Mouse (Mus musculus) myocyte (in vitro differentiated cells): ENCODE data around the gene Gprc5c. TPM values are rescaled to one million over a fixed set of nuclear protein-coding genes. Genes with fewer than 3 reads are reported as not detected.

Source experiments
- H3K27me3 ChIP-seq: one replicate; pipeline ENCODE4 v1.6.1; 2011; ENCODE audit not compliant: control insufficient read depth, insufficient read depth, insufficient read length
- H3K36me3 ChIP-seq: one replicate; pipeline ENCODE4 v1.6.1; 2011; ENCODE audit not compliant: control insufficient read depth, insufficient read depth
- H3K4me2 ChIP-seq: one replicate; pipeline ENCODE4 v1.6.1; 2011; ENCODE audit warnings: low read depth, control low read depth
- H3K4me3 ChIP-seq: one replicate; pipeline ENCODE4 v1.5.1; 2011; ENCODE audit warnings: mild to moderate bottlenecking, control low read depth, moderate library complexity
- H3K79me2 ChIP-seq: one replicate; pipeline ENCODE4 v1.6.1; 2011; ENCODE audit not compliant: control insufficient read depth, insufficient read depth
- H3ac ChIP-seq: one replicate; pipeline ENCODE4 v1.6.1; 2011; ENCODE audit not compliant: control insufficient read depth, insufficient read length
- CEBPB ChIP-seq: IDR thresholded peaks from 2 replicates; pipeline ENCODE4 v1.6.1; 2011; ENCODE audit warnings: mild to moderate bottlenecking, moderate library complexity; ENCODE audit not compliant: poor library complexity, insufficient read depth, severe bottlenecking
- E2F4 ChIP-seq: IDR thresholded peaks from one replicate; pipeline ENCODE4 v1.6.1; 2011; ENCODE audit warnings: mild to moderate bottlenecking, control low read depth, moderate library complexity; ENCODE audit not compliant: insufficient read depth
- MAX ChIP-seq: IDR thresholded peaks from one replicate; pipeline ENCODE4 v1.6.1; 2011; ENCODE audit warnings: low read depth, mild to moderate bottlenecking, control low read depth
- MYOD1 ChIP-seq, 3 experiments: IDR thresholded peaks; one replicate each; pipeline ENCODE4 v1.6.1; 2011; ENCODE audit warnings: control low read depth in 2 of 3, low read depth in 2 of 3, mild to moderate bottlenecking in 2 of 3, moderate library complexity in 1 of 3; ENCODE audit not compliant: insufficient read length in 2 of 3, control insufficient read depth in 1 of 3
- MYOG ChIP-seq, 3 experiments: IDR thresholded peaks; one replicate each; pipeline ENCODE4 v1.6.1; 2011; ENCODE audit warnings: control low read depth in 2 of 3, low read depth in 2 of 3, mild to moderate bottlenecking in 2 of 3; ENCODE audit not compliant: insufficient read length in 2 of 3, control insufficient read depth in 1 of 3, insufficient read depth in 1 of 3
- POLR2A ChIP-seq: IDR thresholded peaks from one replicate; pipeline ENCODE4 v1.6.1; 2011; ENCODE audit warnings: low read depth, mild to moderate bottlenecking, control low read depth, moderate library complexity; ENCODE audit not compliant: insufficient read length
- POLR2AphosphoS2 ChIP-seq: IDR thresholded peaks from one replicate; pipeline ENCODE4 v1.6.1; 2011; ENCODE audit warnings: low read depth, control low read depth; ENCODE audit not compliant: insufficient read length
- REST ChIP-seq: IDR thresholded peaks from one replicate; pipeline ENCODE4 v1.6.1; 2011; ENCODE audit warnings: mild to moderate bottlenecking, control low read depth, moderate library complexity; ENCODE audit not compliant: insufficient read depth, insufficient read length
- SRF ChIP-seq: IDR thresholded peaks from one replicate; pipeline ENCODE4 v1.6.1; 2011; ENCODE audit warnings: low read depth; ENCODE audit not compliant: control insufficient read depth, insufficient read length
- TCF12 ChIP-seq: IDR thresholded peaks from one replicate; pipeline ENCODE4 v1.6.1; 2011; ENCODE audit warnings: mild to moderate bottlenecking, control low read depth; ENCODE audit not compliant: poor library complexity, insufficient read depth, severe bottlenecking
- TCF3 ChIP-seq: IDR thresholded peaks from one replicate; pipeline ENCODE4 v1.6.1; 2011; ENCODE audit warnings: low read depth, control low read depth; ENCODE audit not compliant: insufficient read length
- USF1 ChIP-seq: IDR thresholded peaks from one replicate; pipeline ENCODE4 v1.6.1; 2011; ENCODE audit warnings: low read depth, mild to moderate bottlenecking, control low read depth, moderate library complexity
- polyA plus RNA-seq: library from polyadenylated mRNA; unstranded; fragments of >200 nt; fragmentation: generic; extraction: Trizol; gene quantifications from one replicate; pipeline ENCODE4 v1.2.1, GENCODE M21; 2012; ENCODE audit warnings: missing spikeins

The Gprc5c gene
- 172 TPM for polyA plus RNA-seq

DNA sequence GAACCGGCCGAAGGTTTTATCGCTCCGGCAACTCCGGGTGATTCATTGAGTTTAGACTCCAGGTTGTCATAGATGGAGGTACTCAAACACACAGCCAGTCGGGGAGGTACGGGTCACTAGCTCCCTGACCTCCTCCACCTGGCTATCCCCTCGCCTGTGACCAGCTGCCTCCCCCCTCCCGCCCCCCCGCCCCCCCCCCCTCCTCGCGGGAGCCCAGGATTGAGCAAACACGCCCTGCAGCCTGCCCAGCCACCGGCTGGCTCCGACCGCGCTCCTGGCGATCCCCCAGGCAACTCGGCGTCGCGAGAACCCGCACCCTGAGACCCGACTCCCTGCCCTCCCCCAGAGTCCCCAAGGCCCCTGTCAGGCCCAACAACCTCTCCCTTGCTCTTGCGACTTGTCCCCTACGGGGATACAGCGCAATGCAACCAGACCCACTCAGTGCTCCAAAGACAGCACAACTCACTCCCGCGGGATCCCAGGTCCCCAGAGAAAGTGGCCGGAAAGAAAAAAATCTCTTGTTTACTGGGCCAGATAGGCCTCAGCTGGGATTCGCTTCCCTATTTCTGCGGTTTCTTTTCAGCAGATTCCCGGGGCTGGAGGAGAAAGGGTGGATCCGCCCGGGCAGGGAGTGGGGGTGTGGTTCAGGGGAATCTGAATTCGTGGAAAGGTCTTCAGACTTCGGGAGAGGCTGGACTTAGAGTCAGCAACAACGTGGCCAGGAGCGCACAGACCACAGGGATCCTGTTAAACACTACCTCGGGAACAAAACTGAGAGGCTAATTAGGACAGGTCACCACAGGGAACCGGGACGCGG lies at the start of gene Gprc5c:
TSS of gene Gprc5c (plus strand) at position 701 of the 817 bp plus-strand sequence.
- H3K79me2 ChIP-seq, result peaks cover 9% of the 10 kb centered on the region
- peak within 1 kb of the TSS; percentile 95 for H3K4me2 ChIP-seq
- peak within 1 kb of the TSS; percentile 71 for H3ac ChIP-seq
- TF ChIP-seq TCF3 (no peak), CEBPB (no peak), MYOG (IDR thresholded peaks at IDR 0.05; ENCODE audit: control insufficient read depth in 1 of 3, insufficient read depth in 1 of 3, insufficient read length in 2 of 3, low read depth in 2 of 3) (peak in 2 of 3 experiments; percentile 55 to 83), POLR2A (peak; percentile 45), SRF (no peak), MAX (no peak), MYOD1 (IDR thresholded peaks at IDR 0.05; ENCODE audit: control insufficient read depth in 1 of 3, insufficient read length in 2 of 3, low read depth in 2 of 3) (peak in 2 of 3 experiments; percentile 40 to 82), USF1 (no peak), E2F4 (no peak), TCF12 (no peak), POLR2AphosphoS2 (peak; percentile 45), REST (no peak)
- peaks cover 5% of the 10 kb centered on the region for H3K27me3 ChIP-seq
- H3K36me3 ChIP-seq, result no peaks in the 10 kb centered on the region
- H3K4me3 ChIP-seq, result peak within 1 kb of the TSS; percentile 57

DNA sequence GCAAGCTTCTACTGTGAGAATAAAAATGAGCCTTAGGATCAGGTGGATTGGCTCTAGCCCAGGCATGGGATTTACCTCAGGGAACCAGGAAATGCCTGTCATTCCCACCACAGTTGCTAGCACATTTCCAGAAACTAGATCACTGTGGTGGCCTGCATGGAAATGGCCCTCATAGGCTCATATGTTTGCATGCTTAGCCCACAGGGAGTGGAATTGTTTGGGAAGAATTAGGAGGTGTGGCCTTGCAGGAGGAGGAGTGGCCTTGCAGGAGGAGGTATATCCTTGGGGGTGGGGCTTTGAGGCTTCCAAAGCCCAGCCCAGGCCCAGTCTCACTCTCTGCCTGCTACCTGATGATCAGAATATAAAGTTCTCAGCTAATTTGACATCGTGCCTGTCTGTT lies 49.0 kb upstream of the Gprc5c start:
- Histone ChIP-seq H3K36me3 (no peaks in the 10 kb centered on the region), H3K4me2 (no peak overlapping the region), H3K79me2 (no peaks in the 10 kb centered on the region), H3ac (no peak overlapping the region), H3K4me3 (no peak overlapping the region), H3K27me3 (no peaks in the 10 kb centered on the region)
- TF ChIP-seq MYOD1 (IDR thresholded peaks at IDR 0.05; ENCODE audit: control insufficient read depth in 1 of 3, insufficient read length in 2 of 3, low read depth in 2 of 3) (no peak), USF1 (no peak), POLR2A (no peak), POLR2AphosphoS2 (no peak), CEBPB (no peak), SRF (no peak), TCF3 (no peak), REST (no peak), TCF12 (no peak), MYOG (IDR thresholded peaks at IDR 0.05; ENCODE audit: control insufficient read depth in 1 of 3, insufficient read depth in 1 of 3, insufficient read length in 2 of 3, low read depth in 2 of 3) (no peak), MAX (no peak), E2F4 (no peak)

DNA sequence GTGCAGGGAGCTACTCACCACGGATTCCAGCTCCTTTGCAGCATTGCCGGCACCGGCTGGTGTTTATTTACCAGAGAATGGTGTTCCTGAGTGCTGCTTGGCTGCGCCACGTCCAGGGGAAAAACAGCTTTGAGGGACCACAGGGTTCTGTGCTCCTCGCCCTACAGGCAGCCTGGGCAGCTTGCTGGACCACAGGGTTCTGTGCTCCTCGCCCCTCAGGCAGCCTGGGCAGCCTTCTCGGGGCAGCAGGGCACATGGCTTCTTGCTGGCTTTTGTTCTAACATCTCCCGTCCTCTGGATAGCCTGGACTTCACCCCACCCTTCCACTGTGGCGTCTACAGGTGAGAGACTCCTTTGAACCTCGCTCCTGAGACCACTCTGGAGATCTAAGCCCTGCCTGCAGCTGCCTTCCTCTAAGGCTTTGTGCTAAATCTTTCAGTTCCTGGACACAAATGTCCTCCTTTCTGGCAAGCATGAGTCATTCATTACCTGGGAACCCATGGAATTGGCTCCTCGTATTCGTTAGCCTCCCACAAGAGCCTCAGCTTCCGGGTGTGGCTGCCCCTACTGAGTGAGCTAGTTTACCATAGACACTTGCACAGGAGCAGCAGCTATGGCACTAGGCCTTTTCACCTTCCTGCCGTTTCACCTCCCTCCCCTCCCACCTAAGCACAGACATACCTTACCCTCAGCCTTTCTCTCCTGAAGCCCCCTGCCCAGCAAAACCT lies 48.2 kb upstream of the Gprc5c start:
- H3K4me2 ChIP-seq, result no peak overlapping the region
- H3K36me3 ChIP-seq, result no peaks in the 10 kb centered on the region
- no peaks in the 10 kb centered on the region for H3K27me3 ChIP-seq
- H3K79me2 ChIP-seq, result no peaks in the 10 kb centered on the region
- no peak overlapping the region for H3ac ChIP-seq
- no peak overlapping the region for H3K4me3 ChIP-seq
- TF ChIP-seq CEBPB, result no peak
- TF ChIP-seq MAX, result no peak

DNA sequence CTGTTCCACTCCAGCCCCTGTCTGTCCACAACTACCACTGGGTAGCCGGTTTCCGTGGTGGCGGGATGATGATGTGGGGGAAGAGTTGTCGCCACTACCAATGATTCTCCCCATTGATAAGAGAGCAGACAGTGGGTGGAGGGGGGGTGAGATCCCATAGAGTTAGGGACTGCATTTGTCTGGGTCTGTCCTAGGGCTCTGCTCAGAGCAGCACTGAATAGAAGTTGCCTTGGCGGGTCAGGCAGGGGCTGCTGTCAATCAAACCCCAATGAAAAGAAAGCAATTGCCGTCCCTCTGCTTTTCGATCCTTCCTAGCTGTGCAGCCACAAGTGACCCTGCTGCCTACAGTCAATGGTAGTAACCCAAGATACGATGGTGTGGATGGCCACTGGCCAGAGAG lies 47.0 kb upstream of the Gprc5c start:
- no peaks in the 10 kb centered on the region for H3K27me3 ChIP-seq
- no peak overlapping the region for H3K4me3 ChIP-seq
- no peak overlapping the region for H3ac ChIP-seq
- H3K79me2 ChIP-seq, result no peaks in the 10 kb centered on the region
- TF ChIP-seq TCF3 (no peak), SRF (no peak), POLR2AphosphoS2 (no peak), POLR2A (no peak), MAX (no peak), USF1 (no peak), REST (no peak), E2F4 (no peak), MYOD1 (IDR thresholded peaks at IDR 0.05; ENCODE audit: control insufficient read depth in 1 of 3, insufficient read length in 2 of 3, low read depth in 2 of 3) (no peak), CEBPB (no peak)
- H3K36me3 ChIP-seq, result no peaks in the 10 kb centered on the region
- H3K4me2 ChIP-seq, result no peak overlapping the region

DNA sequence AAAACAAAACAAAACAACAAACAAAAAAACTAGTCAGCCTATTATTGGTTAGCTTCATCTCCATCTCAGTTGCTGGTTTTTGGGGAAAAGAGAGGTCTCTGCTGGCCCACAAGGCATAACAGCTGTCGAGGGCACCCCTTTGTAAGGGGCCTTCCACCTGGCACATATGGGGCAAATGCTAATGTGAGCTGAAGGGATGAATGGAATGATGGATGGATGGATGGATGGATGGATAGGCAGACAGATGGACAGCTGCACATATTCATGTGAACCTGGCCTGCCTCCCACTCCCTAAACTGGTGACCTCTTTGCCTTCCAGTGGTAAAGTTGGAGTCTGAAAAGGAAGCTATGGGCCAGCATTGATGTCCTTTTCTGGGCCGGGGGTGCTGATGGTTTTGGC lies 43.9 kb upstream of the Gprc5c start:
- H3K27me3 ChIP-seq, result no peaks in the 10 kb centered on the region
- H3K4me2 ChIP-seq, result no peak overlapping the region
- no peak overlapping the region for H3K4me3 ChIP-seq
- H3ac ChIP-seq, result no peak overlapping the region
- H3K36me3 ChIP-seq, result no peaks in the 10 kb centered on the region
- TF ChIP-seq POLR2AphosphoS2 (no peak), REST (no peak), CEBPB (no peak), MYOG (IDR thresholded peaks at IDR 0.05; ENCODE audit: control insufficient read depth in 1 of 3, insufficient read depth in 1 of 3, insufficient read length in 2 of 3, low read depth in 2 of 3) (peak in 1 of 3 experiments; percentile 45), MYOD1 (IDR thresholded peaks at IDR 0.05; ENCODE audit: control insufficient read depth in 1 of 3, insufficient read length in 2 of 3, low read depth in 2 of 3) (peak in 2 of 3 experiments; percentile 66 to 78)
- H3K79me2 ChIP-seq, result no peaks in the 10 kb centered on the region
